Mouse (Mus musculus): ENCODE measurements around the gene Lbr.

Lbr gene

GRCm38 (mm10) chr1:181771871-181772270, 71.0 kb downstream of the Lbr start:
- H3K27me3 ChIP-seq (ENCODE audit: control insufficient read depth, insufficient read depth, low read length, poor library complexity, severe bottlenecking) = no peaks in the 10 kb centered on the region
- no peak for DNase-seq (ENCODE audit: low read depth, low spot score)

GRCm38 (mm10) chr1:181769392-181769791, 73.5 kb downstream of the Lbr start:
- DNase-seq (ENCODE audit: low read depth, low spot score) = no peak
- Histone ChIP-seq H3K36me3 (ENCODE audit: control insufficient read depth, insufficient read depth, low read length, poor library complexity, severe bottlenecking) (no peaks in the 10 kb centered on the region), H3K27me3 (ENCODE audit: control insufficient read depth, insufficient read depth, low read length, poor library complexity, severe bottlenecking) (no peaks in the 10 kb centered on the region)

More at GRCm38 (mm10) chr1:181771871-181772270, 71.0 kb downstream of the Lbr start:
- H3K36me3 ChIP-seq (ENCODE audit: control insufficient read depth, insufficient read depth, low read length, poor library complexity, severe bottlenecking) = no peaks in the 10 kb centered on the region
